Mouse (Mus musculus) heart, adult 2 months (tissue): ENCODE results near the gene Gp1ba.

ENCODE experiments used
- CTCF ChIP-seq: fragments of 200-600 bp; IDR thresholded peaks from 2 replicates; pipeline ENCODE4 v1.8.1; 2022; ENCODE audit warnings: antibody characterized with exemption, mild to moderate bottlenecking, moderate library complexity
- POLR2A ChIP-seq: fragments of 200-500 bp; IDR thresholded peaks from 2 replicates; pipeline ENCODE4 v1.6.1; 2011; ENCODE audit warnings: mild to moderate bottlenecking, low read depth, low read length, control low read depth; ENCODE audit not compliant: insufficient read depth

DNA sequence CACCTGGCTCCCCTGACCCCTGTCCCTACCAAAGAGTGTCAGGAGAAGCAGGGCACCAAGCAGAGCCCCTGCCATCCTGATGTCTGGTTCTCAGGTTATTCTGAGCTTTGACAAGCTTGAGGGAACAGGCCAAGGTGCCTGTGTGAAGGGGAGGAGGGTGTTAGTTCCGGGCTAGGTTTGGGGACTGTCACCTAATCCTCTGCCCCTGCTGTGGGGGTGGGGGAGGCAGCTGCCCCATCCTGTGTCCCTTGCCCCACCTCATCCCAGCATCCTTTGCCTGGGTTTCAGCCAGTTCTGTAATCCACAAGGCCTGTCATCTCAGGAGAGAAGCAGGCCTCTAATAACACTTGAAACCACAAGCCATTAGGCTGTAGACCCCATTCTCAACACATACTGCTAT lies 19.8 kb upstream of the Gp1ba start, which contains the start of gene Chrne:
- TF ChIP-seq CTCF (no peak), POLR2A (no peak)
